Mouse (Mus musculus) liver, embryonic 16.5 days (tissue): ENCODE measurements around the gene Asap3. TPM values are rescaled to one million over a fixed set of nuclear protein-coding genes. Genes with fewer than 3 reads are reported as not detected.
A peak's percentile ranks its signal among the peaks of the same experiment; 100 is the strongest.

Experiments
- ATAC-seq: fragments of 200-750 bp; cut with Nextera tagmentation; 2 replicates; pipeline ENCODE4 v1.8.0; 2017; ENCODE audit warnings: low read depth, mild to moderate bottlenecking, moderate number of reproducible peaks, moderate library complexity
- H3K27ac ChIP-seq: fragments of 300-500 bp; sonication (generic); 2 replicates; pipeline ENCODE4 v1.5.1; 2014; ENCODE audit warnings: mild to moderate bottlenecking, low read length
- H3K27me3 ChIP-seq: fragments of 300-500 bp; sonication (generic); 2 replicates; pipeline ENCODE4 v1.6.1; 2014; ENCODE audit warnings: low read depth, low read length, mixed read lengths; ENCODE audit not compliant: control insufficient read depth, insufficient read depth
- H3K36me3 ChIP-seq: fragments of 300-500 bp; sonication (generic); 2 replicates; pipeline ENCODE4 v1.6.1; 2014; ENCODE audit warnings: mild to moderate bottlenecking; ENCODE audit not compliant: control insufficient read depth, insufficient read depth
- H3K4me1 ChIP-seq: fragments of 300-500 bp; sonication (generic); 2 replicates; pipeline ENCODE4 v1.6.1; 2014; ENCODE audit warnings: low read depth, low read length, mixed read lengths; ENCODE audit not compliant: control insufficient read depth
- H3K4me2 ChIP-seq: fragments of 300-500 bp; sonication (generic); 2 replicates; pipeline ENCODE4 v1.6.1; 2014; ENCODE audit warnings: low read depth, low read length, mixed read lengths
- H3K4me3 ChIP-seq: fragments of 300-500 bp; sonication (generic); 2 replicates; pipeline ENCODE4 v1.5.1; 2014; ENCODE audit warnings: low read depth, mild to moderate bottlenecking, low read length
- H3K9ac ChIP-seq: fragments of 300-500 bp; sonication (generic); 2 replicates; pipeline ENCODE4 v1.6.1; 2014; ENCODE audit warnings: low read depth, low read length
- H3K9me3 ChIP-seq: fragments of 300-500 bp; sonication (generic); replicated peaks from 2 replicates; pipeline ENCODE4 v1.6.1; 2016; ENCODE audit warnings: low read length; ENCODE audit not compliant: control insufficient read depth
- WGBS: fragments of 180-500 bp; shearing (Covaris S2); extraction: QIAGEN DNeasy Blood & Tissue Kit; methylation state at CpG from one replicate; pipeline ENCODE4 v1.1.7; 2014; ENCODE audit not compliant: insufficient replicate concordance; 5-methylcytosine and 5-hydroxymethylcytosine counted together
- polyA plus RNA-seq: library from polyadenylated mRNA; unstranded; fragments of >200 nt; fragmentation: Nextera tagmentation; extraction: Ambion mirVana; gene quantifications from 2 replicates; pipeline ENCODE4 v1.2.1, GENCODE M21; 2015

Asap3 gene
- polyA plus RNA-seq, 1 experiment from 2014 or later: 3.0 TPM

DNA sequence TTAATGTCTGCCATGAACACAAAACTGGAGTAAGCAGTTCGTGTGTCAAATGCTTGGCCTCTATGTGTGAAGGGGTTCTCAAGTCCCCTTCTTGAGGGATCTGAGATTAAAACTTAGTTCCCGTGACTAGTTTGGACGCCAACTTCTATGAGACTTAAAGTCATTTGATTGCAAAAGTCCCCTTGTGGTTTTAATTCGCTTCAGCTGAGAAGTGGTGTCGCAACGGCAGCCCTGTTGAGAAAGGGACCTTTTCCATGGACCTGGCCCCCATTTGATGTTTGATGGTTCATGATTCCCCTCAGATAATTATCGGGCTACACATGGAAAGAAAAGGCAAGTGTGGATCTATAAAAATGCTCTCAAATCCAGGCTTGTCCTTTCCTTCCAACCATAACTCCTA is 26.7 kb upstream of the Asap3 start:
- Histone ChIP-seq H3K4me3 (peak overlapping the region; percentile 92), H3K9me3 (no peaks in the 10 kb centered on the region), H3K4me1 (peaks cover 81% of the 10 kb centered on the region), H3K9ac (peak overlapping the region; percentile 99), H3K4me2 (peak overlapping the region; percentile 85), H3K27me3 (no peaks in the 10 kb centered on the region), H3K36me3 (peaks cover 61% of the 10 kb centered on the region), H3K27ac (peak overlapping the region; percentile 99)
- WGBS: 56% methylated on average over 7 of the region's 7 CpGs
- ATAC-seq: no peak

- Histone ChIP-seq H3K9me3 (no peaks in the 10 kb centered on the region), H3K27me3 (no peaks in the 10 kb centered on the region), H3K4me3 (peak overlapping the region; percentile 92), H3K4me1 (peaks cover 77% of the 10 kb centered on the region), H3K4me2 (peak overlapping the region; percentile 85), H3K9ac (peak overlapping the region; percentile 99), H3K36me3 (peaks cover 64% of the 10 kb centered on the region), H3K27ac (peak overlapping the region; percentile 99)
- peak; percentile 33 for ATAC-seq
- WGBS: 8% methylated on average over 15 of the region's 15 CpGs
Observed at GRCm38 (mm10) chr4:136179998-136180397, 26.2 kb upstream of the Asap3 start.

GRCm38 (mm10) chr4:136180408-136181330 is 25.5 kb upstream of the Asap3 start:
- H3K4me1 ChIP-seq: peaks cover 77% of the 10 kb centered on the region
- peak; percentile 62 for ATAC-seq
- peaks cover 66% of the 10 kb centered on the region for H3K36me3 ChIP-seq
- peak overlapping the region; percentile 99 for H3K9ac ChIP-seq
- H3K27me3 ChIP-seq: no peaks in the 10 kb centered on the region
- no peaks in the 10 kb centered on the region for H3K9me3 ChIP-seq
- peak overlapping the region; percentile 99 for H3K27ac ChIP-seq
- WGBS: 40% methylated on average over 23 of the region's 23 CpGs
- H3K4me2 ChIP-seq: peak overlapping the region; percentile 85
- peak overlapping the region; percentile 92 for H3K4me3 ChIP-seq

DNA sequence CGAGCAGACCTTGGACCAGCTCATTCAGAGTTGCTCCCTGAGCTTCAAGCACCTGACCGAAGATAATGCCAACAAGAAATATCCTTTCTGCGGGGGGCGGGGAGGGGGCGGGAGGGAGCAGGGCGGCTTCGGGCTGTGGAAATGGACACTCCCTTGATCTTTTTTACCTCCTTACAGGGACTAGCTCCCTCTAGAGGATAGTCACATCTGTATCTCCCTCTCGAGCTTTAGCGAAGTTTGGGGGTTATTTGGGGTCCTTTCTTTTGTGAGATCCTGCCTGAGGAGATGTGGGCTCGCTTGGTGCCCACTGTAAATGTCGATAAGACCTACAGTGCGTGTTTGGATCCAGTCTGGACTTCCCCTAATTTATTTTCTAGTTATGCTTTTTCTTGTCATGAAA is 24.8 kb upstream of the Asap3 start:
- WGBS: 32% methylated on average over 12 of the region's 12 CpGs
- ATAC-seq: no peak
- Histone ChIP-seq H3K27me3 (no peaks in the 10 kb centered on the region), H3K36me3 (peaks cover 67% of the 10 kb centered on the region), H3K4me3 (peak overlapping the region; percentile 92), H3K9me3 (no peaks in the 10 kb centered on the region), H3K4me2 (peak overlapping the region; percentile 85), H3K27ac (peak overlapping the region; percentile 99), H3K4me1 (peaks cover 77% of the 10 kb centered on the region), H3K9ac (peak overlapping the region; percentile 48)

DNA sequence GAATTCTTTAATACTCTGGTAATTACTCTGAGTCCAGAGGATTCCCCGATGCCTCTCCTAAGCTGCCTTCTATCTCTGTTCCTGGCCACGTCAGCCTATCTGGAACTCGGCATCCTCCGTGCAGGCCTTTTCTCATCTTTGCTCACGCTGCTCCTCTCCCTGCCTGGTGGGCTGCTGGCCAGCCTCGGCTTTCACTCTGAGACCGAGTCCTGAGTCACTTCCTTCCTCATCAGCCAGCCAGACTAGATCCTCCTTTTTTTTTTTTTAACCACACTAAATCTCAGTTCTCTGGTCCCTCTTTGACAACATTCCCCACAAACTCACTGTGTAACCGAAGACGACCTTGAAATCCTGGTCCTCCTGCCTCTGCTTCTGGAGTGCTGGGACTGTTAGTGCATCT is 20.8 kb upstream of the Asap3 start:
- Histone ChIP-seq H3K4me1 (peaks cover 67% of the 10 kb centered on the region), H3K4me3 (no peak overlapping the region), H3K9ac (no peak overlapping the region; the same call in 1 of the 2 replicates), H3K27ac (peak overlapping the region; percentile 50), H3K36me3 (peaks cover 86% of the 10 kb centered on the region), H3K9me3 (no peaks in the 10 kb centered on the region), H3K4me2 (no peak overlapping the region), H3K27me3 (no peaks in the 10 kb centered on the region)
- 36% methylated on average over 9 of the region's 9 CpGs for WGBS
- no peak for ATAC-seq

DNA sequence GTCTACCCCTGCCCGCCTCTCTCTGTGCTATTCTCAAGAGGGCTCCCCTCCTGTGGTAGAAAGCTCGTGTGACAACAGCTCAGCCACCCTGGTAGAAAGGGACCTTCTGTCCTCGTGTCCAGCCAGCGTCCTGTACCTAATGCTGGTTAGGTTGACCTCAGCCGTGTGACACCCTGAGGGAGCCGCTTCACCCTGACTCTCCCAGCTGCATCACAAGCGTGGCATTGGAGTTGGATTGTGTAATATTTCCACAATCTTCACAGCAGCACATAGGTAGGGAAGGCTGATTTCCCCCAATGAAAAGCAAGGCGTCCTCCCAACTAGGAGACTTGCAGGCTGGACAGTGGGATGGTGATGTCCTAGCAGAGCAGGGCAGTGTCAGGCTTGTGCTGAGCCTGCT is 19.9 kb upstream of the Asap3 start:
- ATAC-seq: no peak
- Histone ChIP-seq H3K9me3 (no peaks in the 10 kb centered on the region), H3K9ac (no peak overlapping the region; the same call in 1 of the 2 replicates), H3K4me2 (peak overlapping the region; percentile 34; the same call in 1 of the 2 replicates), H3K27me3 (no peaks in the 10 kb centered on the region), H3K4me3 (no peak overlapping the region), H3K36me3 (peaks cover 86% of the 10 kb centered on the region), H3K27ac (peak overlapping the region; percentile 88), H3K4me1 (peaks cover 65% of the 10 kb centered on the region)
- 81% methylated on average over 8 of the region's 8 CpGs for WGBS

DNA sequence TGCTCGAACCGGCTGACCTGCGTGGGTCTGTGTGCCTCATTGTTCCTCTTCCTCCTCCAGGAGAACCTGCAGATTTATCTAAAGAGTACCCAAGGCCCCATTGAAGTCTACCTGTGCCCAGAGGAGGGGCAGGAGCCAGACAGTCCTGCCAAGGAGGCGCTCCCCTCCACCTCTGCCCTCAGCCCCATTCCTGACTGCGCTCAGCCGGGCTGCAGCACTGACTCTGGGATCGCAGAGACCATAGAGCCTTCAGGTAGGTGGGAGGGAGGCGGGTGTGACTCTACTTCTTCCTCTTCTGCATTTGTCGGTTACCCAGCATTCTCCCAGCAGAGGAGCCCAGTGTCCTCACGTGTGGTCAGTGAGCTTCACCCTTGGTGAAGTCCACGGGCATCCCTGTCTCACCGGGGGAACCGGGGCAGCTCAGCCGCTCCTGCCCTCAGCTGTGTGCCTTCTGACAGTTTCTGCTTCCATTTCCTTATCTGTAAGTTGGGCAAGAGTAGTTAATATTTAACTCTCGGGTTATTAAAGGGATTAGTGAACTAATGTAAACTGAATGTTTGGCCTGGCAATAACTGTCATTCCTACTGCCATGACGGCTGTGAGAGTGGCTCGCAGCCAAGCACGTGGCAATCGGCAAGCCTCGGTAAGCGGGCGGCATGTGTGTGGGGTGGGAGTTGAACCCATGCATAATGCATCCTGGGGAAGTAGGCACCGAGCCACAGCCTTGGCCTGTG is 19.3 kb upstream of the Asap3 start:
- Histone ChIP-seq H3K27me3 (no peaks in the 10 kb centered on the region), H3K4me2 (peak overlapping the region; percentile 34), H3K9me3 (no peaks in the 10 kb centered on the region), H3K9ac (0 out of 2 replicates have a peak overlapping the region, but pooled peaks have one; percentile 13), H3K4me3 (0 out of 2 replicates have a peak overlapping the region, but pooled peaks have one; percentile 3), H3K27ac (peak overlapping the region; percentile 88), H3K4me1 (peaks cover 65% of the 10 kb centered on the region), H3K36me3 (peaks cover 87% of the 10 kb centered on the region)
- peak; percentile 15; the same call in 1 of the 2 replicates for ATAC-seq
- WGBS: 74% methylated on average over 23 of the region's 23 CpGs

DNA sequence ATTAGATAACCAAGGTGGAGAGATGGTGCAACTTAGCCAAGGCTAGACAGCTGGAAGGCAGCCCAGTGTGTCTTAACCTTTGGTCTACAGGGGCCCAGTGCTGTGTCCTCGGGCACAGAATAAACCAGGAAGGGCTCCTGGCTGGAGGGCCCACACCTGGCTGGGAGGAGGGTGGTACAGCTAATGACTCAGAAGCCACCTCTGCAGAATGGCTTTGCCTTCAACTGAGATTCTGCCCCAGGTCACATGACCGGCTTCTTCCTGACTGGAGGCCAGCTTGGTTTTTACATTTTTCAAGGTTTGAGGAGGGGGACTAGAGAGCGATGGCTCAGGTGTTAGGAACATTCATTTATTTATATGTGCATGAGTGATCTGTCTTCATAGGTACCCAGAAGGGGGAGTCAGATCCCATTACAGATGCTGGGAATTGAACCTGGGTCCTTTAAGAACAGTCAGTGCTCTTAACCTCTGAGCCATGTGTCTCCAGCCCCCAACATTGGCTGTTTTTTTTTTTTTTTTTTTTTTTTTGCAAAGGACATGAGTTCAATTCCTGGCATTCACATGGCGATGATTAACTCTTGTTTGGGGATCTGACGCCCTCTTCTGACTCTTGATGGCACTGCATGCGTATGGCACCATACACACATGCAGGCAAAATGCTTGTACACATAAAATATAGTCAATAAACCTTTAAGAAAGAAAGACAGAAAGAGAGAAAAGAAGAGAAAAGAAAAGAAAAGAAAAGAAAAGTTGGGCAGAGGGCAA is 17.0 kb upstream of the Asap3 start:
- H3K4me3 ChIP-seq: peak overlapping the region; percentile 43
- peak overlapping the region; percentile 56 for H3K9ac ChIP-seq
- WGBS: 66% methylated on average over 6 of the region's 6 CpGs
- H3K27ac ChIP-seq: peak overlapping the region; percentile 88
- ATAC-seq: peak; percentile 23
- H3K27me3 ChIP-seq: no peaks in the 10 kb centered on the region
- H3K4me1 ChIP-seq: peaks cover 63% of the 10 kb centered on the region
- H3K9me3 ChIP-seq: no peaks in the 10 kb centered on the region
- H3K4me2 ChIP-seq: peak overlapping the region; percentile 70
- peaks cover 90% of the 10 kb centered on the region for H3K36me3 ChIP-seq
